Mouse (Mus musculus) liver, adult 2 months (tissue): ENCODE measurements around the gene Rhog.

Experiments
- CTCF ChIP-seq: fragments of 200-500 bp; IDR thresholded peaks from 2 replicates; pipeline ENCODE4 v1.5.1; 2011; ENCODE audit warnings: low read depth, low read length, control low read depth
- POLR2A ChIP-seq: fragments of 200-500 bp; IDR thresholded peaks from 2 replicates; pipeline ENCODE4 v1.6.1; 2011; ENCODE audit warnings: low read length, control low read depth; ENCODE audit not compliant: insufficient read depth; ENCODE audit errors: extremely low read depth

DNA sequence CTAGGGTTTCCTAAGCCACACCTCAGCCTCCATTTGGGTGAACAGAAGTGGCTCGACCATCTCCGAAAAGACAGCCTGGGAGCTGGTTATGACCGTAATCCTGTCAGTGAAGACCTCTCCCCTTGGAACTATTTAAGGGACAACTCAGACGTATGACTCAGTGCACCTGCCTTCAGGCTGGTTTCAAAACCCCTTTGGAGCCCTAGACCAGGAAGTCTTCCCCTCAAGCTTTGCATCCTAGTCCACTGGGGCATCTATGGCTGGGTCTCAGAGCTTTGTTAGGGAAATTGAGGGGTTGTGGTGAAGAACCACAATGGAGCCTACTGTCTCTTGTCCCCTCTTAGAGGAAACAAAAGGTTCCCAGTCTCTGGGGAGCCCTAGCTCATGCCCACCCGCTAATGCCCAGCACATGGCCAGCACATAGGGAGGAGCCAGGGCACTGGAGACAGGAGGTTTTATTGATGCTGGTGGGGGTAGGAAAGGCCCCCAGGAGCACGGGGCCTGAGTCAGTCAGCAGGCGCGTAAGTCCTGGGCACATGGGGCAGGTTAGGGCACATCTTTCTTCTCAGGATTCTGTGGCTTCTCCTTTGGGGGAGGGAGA is 17.1 kb downstream of the Rhog start:
- TF ChIP-seq CTCF (no peak), POLR2A (no peak)
